20 mouse cellular contexts compared by ENCODE assay signal in genomic region chr16:30697806-30698205, GRCm38 (mm10).
DNase-seq lines count a peak whose midpoint lies in the region; ATAC-seq lines count a peak whose summit lies in the region.
"Had no signal": no experiment of that assay in that cellular context is flagged by ENCODE, and none has a peak within 500 bp of the region (broad histone marks: within the 10 kb centered on the region; RNA-seq: fewer than 3 reads in every experiment).

No protein-coding gene starts in this region.

- H3K4me2 ChIP-seq in forebrain, embryonic 15.5 days (replicated peaks): no peak overlapping the region
- H3K4me2 ChIP-seq in forebrain, embryonic 13.5 days: no peak overlapping the region
- H3K4me2 ChIP-seq: embryonic facial prominence, embryonic 13.5 days; heart, embryonic 13.5 days; hindbrain, embryonic 15.5 days had no signal

- H3K9ac ChIP-seq in forebrain, embryonic 15.5 days (replicated peaks): no peak overlapping the region
- no peak overlapping the region for H3K9ac ChIP-seq in forebrain, embryonic 13.5 days
- H3K9ac ChIP-seq: embryonic facial prominence, embryonic 13.5 days; heart, embryonic 13.5 days; hindbrain, embryonic 15.5 days had no signal

- DNase-seq in heart, adult 11 months: peak; percentile 71
- no peak for DNase-seq in heart, embryonic 10.5 days (ENCODE audit: low spot score)
- peak; percentile 12 to 23 for DNase-seq in right cerebral cortex, adult 2 months (ENCODE audit: low spot score in 2 of 2)
- no peak for DNase-seq in right cerebral cortex, postnatal 4 days
- DNase-seq in c-Kit-positive CD71-positive TER-119-positive erythroid progenitor cells, embryonic 14.5 days (ENCODE audit: low spot score): no peak
- DNase-seq: adrenal gland, postnatal 14 days; cerebellum, adult 11 months; cerebellum, adult 8-10 months; cerebellum, postnatal 14 days; embryo, embryonic 11 days; gastrocnemius, postnatal 14 days; heart, postnatal 36 days had no signal

- H3K36me3 ChIP-seq in forebrain, embryonic 15.5 days: no peaks in the 10 kb centered on the region
- no peaks in the 10 kb centered on the region for H3K36me3 ChIP-seq in forebrain, embryonic 13.5 days (ENCODE audit: poor library complexity, severe bottlenecking)
- H3K36me3 ChIP-seq in heart, embryonic 10.5 days: no peaks in the 10 kb centered on the region
- H3K36me3 ChIP-seq: embryonic facial prominence, embryonic 13.5 days; heart, embryonic 13.5 days; hindbrain, embryonic 15.5 days had no signal

- no peaks in the 10 kb centered on the region for H3K27me3 ChIP-seq in forebrain, embryonic 15.5 days
- H3K27me3 ChIP-seq in forebrain, embryonic 13.5 days: no peaks in the 10 kb centered on the region
- no peaks in the 10 kb centered on the region for H3K27me3 ChIP-seq in heart, embryonic 10.5 days (ENCODE audit: insufficient read depth, poor library complexity, severe bottlenecking)
- H3K27me3 ChIP-seq: embryonic facial prominence, embryonic 13.5 days; heart, embryonic 13.5 days; hindbrain, embryonic 15.5 days had no signal

- 38% methylated on average over 2 of the region's 2 CpGs for WGBS in forebrain, embryonic 15.5 days
- 39% methylated on average over 2 of the region's 2 CpGs for WGBS in forebrain, embryonic 13.5 days
- WGBS in heart, embryonic 10.5 days: 71% methylated on average over 2 of the region's 2 CpGs

- H3K4me1 ChIP-seq in forebrain, embryonic 15.5 days: peaks cover 6% of the 10 kb centered on the region; the same call in 1 of the 2 replicates
- 0 out of 2 replicates have a peak, but pooled peaks cover 8% of the 10 kb centered on the region for H3K4me1 ChIP-seq in forebrain, embryonic 13.5 days
- H3K4me1 ChIP-seq in heart, embryonic 10.5 days: peaks cover 42% of the 10 kb centered on the region

- no peak overlapping the region for H3K4me3 ChIP-seq in forebrain, embryonic 15.5 days
- no peak overlapping the region for H3K4me3 ChIP-seq in forebrain, embryonic 13.5 days
- H3K4me3 ChIP-seq in heart, embryonic 10.5 days: no peak overlapping the region
- H3K4me3 ChIP-seq: embryonic facial prominence, embryonic 13.5 days; heart, embryonic 13.5 days; hindbrain, embryonic 15.5 days had no signal

- peak overlapping the region; percentile 32; the same call in 1 of the 2 replicates for H3K27ac ChIP-seq in forebrain, embryonic 15.5 days (replicated peaks)
- no peak overlapping the region; the same call in 1 of the 2 replicates for H3K27ac ChIP-seq in forebrain, embryonic 13.5 days
- H3K27ac ChIP-seq in heart, embryonic 10.5 days: no peak overlapping the region
- H3K27ac ChIP-seq: embryonic facial prominence, embryonic 13.5 days; heart, embryonic 13.5 days; hindbrain, embryonic 15.5 days had no signal

- peak; percentile 55 for ATAC-seq in forebrain, embryonic 15.5 days (replicated peaks)
- ATAC-seq in forebrain, embryonic 13.5 days: no peak
- ATAC-seq: activated CD4-positive, CD25-positive, alpha-beta regulatory T cell, adult 4 months; inflammation-experienced regulatory T-cells, adult 6 months; intestine, postnatal 0 days had no signal

- H3K9me3 ChIP-seq in forebrain, embryonic 15.5 days: no peaks in the 10 kb centered on the region
- H3K9me3 ChIP-seq in forebrain, embryonic 13.5 days (replicated peaks): no peaks in the 10 kb centered on the region
- H3K9me3 ChIP-seq in heart, embryonic 10.5 days: no peaks in the 10 kb centered on the region
- H3K9me3 ChIP-seq: embryonic facial prominence, embryonic 13.5 days; heart, embryonic 13.5 days; hindbrain, embryonic 15.5 days had no signal

Comparison
In these comparisons a context has a peak if more than half of its experiments do, and no peak if none do; other contexts are left out.
1. DNase-seq: peak in heart, adult 11 months (single experiment) and right cerebral cortex, adult 2 months (2 of 2); none in heart, embryonic 10.5 days (single experiment), right cerebral cortex, postnatal 4 days (single experiment) and c-Kit-positive CD71-positive TER-119-positive erythroid progenitor cells, embryonic 14.5 days (single experiment).